Mouse (Mus musculus) limb, embryonic 14.5 days (tissue): Measurements from ENCODE around the gene Aebp1. TPM values are rescaled to one million over a fixed set of nuclear protein-coding genes. Genes with fewer than 3 reads are reported as not detected.

Experiments used
- ATAC-seq: fragments of 200-750 bp; cut with Nextera tagmentation; 2 replicates; pipeline ENCODE4 v1.8.0; 2017; ENCODE audit warnings: low read depth, moderate number of reproducible peaks, moderate TSS enrichment; ENCODE audit not compliant: low FRiP score
- DNase-seq: peaks from one replicate; pipeline ENCODE4 v3.0.0-alpha.2; 2015; ENCODE audit warnings: low spot score
- H3K27ac ChIP-seq: fragments of 300-500 bp; sonication (generic); replicated peaks from 2 replicates; pipeline ENCODE4 v1.5.1; 2014; ENCODE audit warnings: low read depth, mild to moderate bottlenecking, low read length, moderate library complexity, mixed read lengths
- H3K27me3 ChIP-seq: fragments of 300-500 bp; sonication (generic); 2 replicates; pipeline ENCODE4 v1.6.1; 2014; ENCODE audit warnings: low read length, mixed read lengths; ENCODE audit not compliant: control insufficient read depth, insufficient read depth
- H3K36me3 ChIP-seq: fragments of 300-500 bp; sonication (generic); 2 replicates; pipeline ENCODE4 v1.6.1; 2014; ENCODE audit warnings: mild to moderate bottlenecking, low read length, moderate library complexity, mixed read lengths; ENCODE audit not compliant: control insufficient read depth, insufficient read depth
- H3K4me1 ChIP-seq: fragments of 300-500 bp; sonication (generic); 2 replicates; pipeline ENCODE4 v1.6.1; 2014; ENCODE audit warnings: antibody characterized with exemption, low read length, mixed read lengths; ENCODE audit not compliant: control insufficient read depth, insufficient read depth
- H3K4me2 ChIP-seq: fragments of 300-500 bp; sonication (generic); replicated peaks from 2 replicates; pipeline ENCODE4 v1.6.1; 2014; ENCODE audit warnings: low read depth, mild to moderate bottlenecking, low read length, moderate library complexity; ENCODE audit not compliant: severe bottlenecking
- H3K4me3 ChIP-seq: fragments of 300-500 bp; sonication (generic); replicated peaks from 2 replicates; pipeline ENCODE4 v1.5.1; 2014; ENCODE audit warnings: low read length
- H3K9ac ChIP-seq: fragments of 300-500 bp; sonication (generic); 2 replicates; pipeline ENCODE4 v1.6.1; 2014; ENCODE audit warnings: mild to moderate bottlenecking, low read depth, low read length, moderate library complexity; ENCODE audit not compliant: severe bottlenecking
- H3K9me3 ChIP-seq: fragments of 300-500 bp; sonication (generic); 2 replicates; pipeline ENCODE4 v1.6.1; 2016; ENCODE audit warnings: low read length; ENCODE audit not compliant: control insufficient read depth
- POLR2A ChIP-seq: fragments of 200-500 bp; IDR thresholded peaks from 2 replicates; pipeline ENCODE4 v1.8.0; 2012; ENCODE audit warnings: inconsistent platforms, mild to moderate bottlenecking, moderate library complexity, borderline replicate concordance; ENCODE audit not compliant: insufficient read depth, insufficient read length; ENCODE audit errors: extremely low read depth
- WGBS: fragments of 180-500 bp; shearing (Covaris S2); extraction: QIAGEN DNeasy Blood & Tissue Kit; methylation state at CpG from one replicate; pipeline ENCODE4 v1.1.7; 2014; 5-methylcytosine and 5-hydroxymethylcytosine counted together
- polyA plus RNA-seq, 2 experiments: library from polyadenylated mRNA; depleted of rRNA in 1 of 2; stranded (reverse) in 1 of 2; unstranded in 1 of 2; fragments of >200 nt; fragmentation: Nextera tagmentation in 1 of 2; extraction: Ambion mirVana in 1 of 2; gene quantifications; 2 replicates each; pipeline versions ENCODE4 v1.2.1 to v1.2.3; 2012 to 2014

The Aebp1 gene
- polyA plus RNA-seq, 2 experiments, result 51.7 to 60.6 TPM

DNA sequence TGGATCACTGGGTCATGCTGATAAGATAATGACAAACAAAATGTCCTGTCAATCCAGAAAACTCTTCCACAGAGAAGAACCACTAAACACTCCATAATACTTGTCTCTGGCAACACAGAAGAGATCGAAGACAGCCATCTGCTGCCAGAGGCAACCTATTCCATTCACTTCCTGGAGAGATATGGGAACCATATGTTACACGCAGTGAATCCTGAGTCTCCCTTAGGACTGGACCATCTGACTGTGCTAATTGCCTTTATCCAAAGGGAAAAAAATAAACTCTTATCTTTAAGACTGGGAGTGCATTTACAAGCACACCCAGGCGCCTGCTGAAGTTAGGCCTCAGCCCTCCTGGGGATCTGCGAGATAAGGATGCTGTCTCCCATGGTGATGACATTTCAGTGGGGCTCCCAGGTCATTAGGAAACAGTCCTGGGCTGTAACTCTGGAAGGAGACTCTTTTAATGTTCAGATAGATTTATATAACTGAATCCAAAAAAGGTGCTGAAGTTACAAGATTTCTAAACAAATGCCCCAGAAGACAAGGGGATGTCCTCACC is 31.1 kb downstream of the Aebp1 start:
- 29% methylated on average over 4 of the region's 4 CpGs for WGBS

DNA sequence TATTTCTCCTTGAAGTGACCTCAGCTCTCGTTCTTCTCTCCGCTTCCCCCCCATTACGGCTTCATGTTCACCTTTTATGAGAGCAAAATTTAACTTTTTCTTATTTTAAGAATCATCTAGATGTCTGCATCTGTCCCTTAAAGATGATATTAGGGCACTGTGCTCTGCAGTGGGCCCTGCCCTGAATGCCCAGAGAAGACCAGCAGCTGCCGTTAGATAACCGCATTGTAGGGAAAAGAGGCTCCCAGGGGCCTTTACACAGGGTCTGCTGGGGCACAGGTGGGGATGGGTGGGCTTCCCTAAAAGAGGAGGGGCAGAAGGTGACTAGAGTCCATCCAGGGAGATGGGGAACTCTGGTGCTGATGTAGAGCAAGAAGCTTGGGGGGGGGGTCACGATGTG is 32.1 kb downstream of the Aebp1 start:
- ATAC-seq (no peak), DNase-seq (no peak)
- Histone ChIP-seq H3K4me3 (no peak overlapping the region), H3K9ac (no peak overlapping the region), H3K27ac (no peak overlapping the region), H3K36me3 (no peaks in the 10 kb centered on the region), H3K4me2 (no peak overlapping the region), H3K9me3 (no peaks in the 10 kb centered on the region), H3K4me1 (peaks cover 17% of the 10 kb centered on the region), H3K27me3 (peaks cover 10% of the 10 kb centered on the region; the same call in 1 of the 2 replicates)
- WGBS, result 66% methylated on average over 6 of the region's 6 CpGs
- TF ChIP-seq POLR2A, result no peak

More for the DNA sequence above, 31.1 kb downstream of the Aebp1 start:
- Histone ChIP-seq H3K9me3 (no peaks in the 10 kb centered on the region), H3K27ac (no peak overlapping the region), H3K4me1 (peaks cover 20% of the 10 kb centered on the region), H3K9ac (no peak overlapping the region), H3K4me3 (no peak overlapping the region), H3K27me3 (peaks cover 8% of the 10 kb centered on the region; the same call in 1 of the 2 replicates), H3K4me2 (no peak overlapping the region), H3K36me3 (no peaks in the 10 kb centered on the region)
- no peak for TF ChIP-seq POLR2A
- ATAC-seq (no peak), DNase-seq (no peak)

DNA sequence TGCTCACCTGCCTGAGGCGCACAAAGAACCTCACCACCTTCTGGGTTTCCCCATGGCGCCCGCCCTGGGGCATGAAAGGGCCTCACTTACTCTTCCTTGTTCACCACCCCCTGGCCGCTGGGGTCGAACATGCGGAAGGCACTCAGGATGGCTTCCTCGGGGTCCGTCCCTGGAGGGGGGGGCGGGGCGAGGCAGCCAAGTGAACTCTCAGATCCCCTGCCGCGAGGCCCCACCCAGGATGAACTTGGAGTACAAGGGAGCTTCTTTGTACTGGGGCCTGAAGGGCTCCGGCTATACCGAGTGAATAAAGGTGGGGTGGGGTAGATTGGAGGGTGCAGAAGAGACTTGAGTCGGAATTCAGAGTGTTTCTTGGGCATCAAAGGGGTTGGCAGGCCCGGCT is 35.5 kb downstream of the Aebp1 start:
- Histone ChIP-seq H3K9me3 (no peaks in the 10 kb centered on the region), H3K27me3 (peaks cover 10% of the 10 kb centered on the region; the same call in 1 of the 2 replicates), H3K9ac (no peak overlapping the region), H3K4me3 (no peak overlapping the region), H3K4me1 (peaks cover 14% of the 10 kb centered on the region), H3K27ac (no peak overlapping the region), H3K36me3 (no peaks in the 10 kb centered on the region), H3K4me2 (no peak overlapping the region)
- TF ChIP-seq POLR2A, result no peak
- ATAC-seq (no peak), DNase-seq (no peak)
- 13% methylated on average over 15 of the region's 16 CpGs for WGBS

DNA sequence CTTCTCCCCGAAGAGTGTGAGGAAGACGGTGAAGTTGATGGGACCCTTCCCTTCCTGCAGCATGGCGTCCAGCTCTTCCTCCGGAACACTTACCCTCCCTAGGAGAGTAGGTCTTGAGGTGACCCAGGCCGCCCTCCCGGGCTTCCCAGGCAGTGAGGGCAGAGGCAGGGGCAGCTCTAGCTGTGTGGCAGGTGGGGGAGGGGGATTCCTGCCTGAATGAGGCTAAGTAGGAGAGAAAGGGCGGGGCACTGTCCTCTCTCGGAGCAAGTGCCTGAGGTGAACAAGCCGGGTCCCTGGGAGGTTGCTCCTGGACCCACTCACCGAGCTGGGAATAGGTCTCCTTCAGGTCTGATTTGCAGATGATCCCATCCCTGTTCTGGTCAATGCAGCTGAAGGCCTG is 36.1 kb downstream of the Aebp1 start:
- Histone ChIP-seq H3K27me3 (peaks cover 10% of the 10 kb centered on the region; the same call in 1 of the 2 replicates), H3K9me3 (no peaks in the 10 kb centered on the region), H3K27ac (no peak overlapping the region), H3K4me1 (peaks cover 20% of the 10 kb centered on the region), H3K4me3 (no peak overlapping the region), H3K9ac (no peak overlapping the region), H3K36me3 (no peaks in the 10 kb centered on the region), H3K4me2 (no peak overlapping the region)
- DNase-seq (no peak), ATAC-seq (no peak)
- TF ChIP-seq POLR2A, result no peak
- 22% methylated on average over 10 of the region's 10 CpGs for WGBS

DNA sequence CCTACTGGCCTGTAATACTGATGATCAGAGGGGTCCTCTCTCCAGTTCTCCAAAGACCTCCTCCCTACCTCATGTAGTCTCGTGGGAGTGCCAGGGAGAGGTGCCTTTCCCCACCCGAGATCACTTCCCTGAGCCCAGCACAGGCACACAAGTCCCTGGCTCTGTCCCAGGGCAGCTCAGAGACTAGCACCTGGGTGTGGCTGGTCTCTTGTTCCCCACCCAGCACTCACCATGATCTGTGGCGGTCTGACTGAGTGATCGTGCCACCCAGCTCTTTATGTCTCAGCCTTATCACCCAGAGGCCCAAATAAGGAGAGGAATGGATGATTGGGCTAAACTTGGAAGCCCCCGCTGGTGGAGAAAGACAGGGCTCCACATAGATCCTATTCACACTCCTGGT is 36.8 kb downstream of the Aebp1 start, which contains the start of gene Myl7:
Myl7 (minus strand) TSS at position 252 of the 400 bp plus-strand sequence.
- peaks cover 10% of the 10 kb centered on the region; the same call in 1 of the 2 replicates for H3K27me3 ChIP-seq
- ATAC-seq, result no peak

More for the DNA sequence above, 36.8 kb downstream of the Aebp1 start, which contains the start of gene Myl7:
- Histone ChIP-seq H3K9me3 (no peaks in the 10 kb centered on the region), H3K4me3 (no peak within 1 kb of the TSS), H3K36me3 (no peaks in the 10 kb centered on the region), H3K9ac (no peak within 1 kb of the TSS), H3K4me1 (peaks cover 22% of the 10 kb centered on the region), H3K27ac (no peak within 1 kb of the TSS), H3K4me2 (no peak within 1 kb of the TSS)
- WGBS, result 68% methylated on average over 5 of the region's 5 CpGs
- DNase-seq, result no peak
- no peak for TF ChIP-seq POLR2A
